Mouse (Mus musculus): ENCODE measurements at regions not wholly inside any gene's neighbourhood (a gene's known extent, or its start where the extent isn't known, plus 50 kb on each side); places are given as distances from the start of the nearest gene placed in this dataset.

- no peaks in the 10 kb centered on the region for H3K4me1 ChIP-seq
- H3K9ac ChIP-seq = no peak overlapping the region
- no peaks in the 10 kb centered on the region for H3K27me3 ChIP-seq
- ATAC-seq (ENCODE audit: insufficient number of reproducible peaks, low FRiP score, low TSS enrichment, low read depth) = no peak
- H3K4me3 ChIP-seq = no peak overlapping the region
- no peaks in the 10 kb centered on the region for H3K9me3 ChIP-seq
- H3K4me2 ChIP-seq = no peak overlapping the region
- H3K36me3 ChIP-seq = no peaks in the 10 kb centered on the region
- no peak overlapping the region for H3K27ac ChIP-seq
- 80% methylated on average over 10 of the region's 10 CpGs for WGBS
Observed at GRCm38 (mm10) chr7:69007237-69007636, 258.2 kb upstream of the Arrdc4 start.

GRCm38 (mm10) chr7:68988061-68988460 is 239.0 kb upstream of the Arrdc4 start:
- Histone ChIP-seq H3K27ac (no peak overlapping the region), H3K4me3 (no peak overlapping the region), H3K9me3 (no peaks in the 10 kb centered on the region), H3K27me3 (no peaks in the 10 kb centered on the region), H3K36me3 (no peaks in the 10 kb centered on the region), H3K4me1 (no peaks in the 10 kb centered on the region), H3K4me2 (no peak overlapping the region), H3K9ac (no peak overlapping the region)
- WGBS = 86% methylated on average over 4 of the region's 4 CpGs
- ATAC-seq (ENCODE audit: insufficient number of reproducible peaks, low FRiP score, low TSS enrichment, low read depth) = no peak

GRCm38 (mm10) chr7:68983937-68984336 is 234.9 kb upstream of the Arrdc4 start:
- Histone ChIP-seq H3K36me3 (no peaks in the 10 kb centered on the region), H3K9ac (no peak overlapping the region), H3K4me1 (no peaks in the 10 kb centered on the region), H3K4me2 (no peak overlapping the region), H3K4me3 (no peak overlapping the region), H3K27ac (no peak overlapping the region), H3K9me3 (no peaks in the 10 kb centered on the region), H3K27me3 (no peaks in the 10 kb centered on the region)
- WGBS = 46% methylated on average over 1 of the region's 1 CpGs
- no peak for ATAC-seq (ENCODE audit: insufficient number of reproducible peaks, low FRiP score, low TSS enrichment, low read depth)

GRCm38 (mm10) chr7:68982914-68983502 is 234.0 kb upstream of the Arrdc4 start:
- Histone ChIP-seq H3K27ac (no peak overlapping the region), H3K4me3 (no peak overlapping the region), H3K4me1 (no peaks in the 10 kb centered on the region), H3K4me2 (no peak overlapping the region), H3K36me3 (no peaks in the 10 kb centered on the region), H3K9ac (no peak overlapping the region), H3K27me3 (no peaks in the 10 kb centered on the region), H3K9me3 (no peaks in the 10 kb centered on the region)
- 60% methylated on average over 10 of the region's 10 CpGs for WGBS
- no peak for ATAC-seq (ENCODE audit: insufficient number of reproducible peaks, low FRiP score, low TSS enrichment, low read depth)

DNA sequence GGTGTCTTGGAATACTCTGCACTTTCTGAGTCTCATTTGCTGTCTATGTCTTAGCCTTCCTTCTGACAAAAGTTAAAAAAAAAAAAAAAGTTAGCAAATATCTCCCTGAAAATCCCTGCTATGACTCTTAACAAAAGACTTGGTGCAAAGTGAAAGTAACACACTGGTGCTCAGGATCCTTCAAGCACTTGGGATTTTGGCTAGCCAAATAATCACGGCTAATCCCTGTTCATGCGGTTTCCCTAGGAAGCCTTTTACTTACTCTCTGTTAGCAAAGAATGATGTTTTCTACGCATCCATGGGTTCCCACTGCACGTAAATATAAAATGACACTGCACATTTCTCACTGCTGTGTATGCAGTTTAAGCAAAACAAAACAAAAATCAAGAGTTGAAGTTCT is 229.5 kb upstream of the Arrdc4 start:
- no peak for ATAC-seq (ENCODE audit: insufficient number of reproducible peaks, low FRiP score, low TSS enrichment, low read depth)
- H3K27me3 ChIP-seq = no peaks in the 10 kb centered on the region
- no peak overlapping the region for H3K27ac ChIP-seq
- no peaks in the 10 kb centered on the region for H3K9me3 ChIP-seq
- H3K4me1 ChIP-seq = no peaks in the 10 kb centered on the region
- WGBS = 56% methylated on average over 4 of the region's 4 CpGs
- no peaks in the 10 kb centered on the region for H3K36me3 ChIP-seq
- H3K4me2 ChIP-seq = no peak overlapping the region
- H3K9ac ChIP-seq = no peak overlapping the region
- H3K4me3 ChIP-seq = no peak overlapping the region

DNA sequence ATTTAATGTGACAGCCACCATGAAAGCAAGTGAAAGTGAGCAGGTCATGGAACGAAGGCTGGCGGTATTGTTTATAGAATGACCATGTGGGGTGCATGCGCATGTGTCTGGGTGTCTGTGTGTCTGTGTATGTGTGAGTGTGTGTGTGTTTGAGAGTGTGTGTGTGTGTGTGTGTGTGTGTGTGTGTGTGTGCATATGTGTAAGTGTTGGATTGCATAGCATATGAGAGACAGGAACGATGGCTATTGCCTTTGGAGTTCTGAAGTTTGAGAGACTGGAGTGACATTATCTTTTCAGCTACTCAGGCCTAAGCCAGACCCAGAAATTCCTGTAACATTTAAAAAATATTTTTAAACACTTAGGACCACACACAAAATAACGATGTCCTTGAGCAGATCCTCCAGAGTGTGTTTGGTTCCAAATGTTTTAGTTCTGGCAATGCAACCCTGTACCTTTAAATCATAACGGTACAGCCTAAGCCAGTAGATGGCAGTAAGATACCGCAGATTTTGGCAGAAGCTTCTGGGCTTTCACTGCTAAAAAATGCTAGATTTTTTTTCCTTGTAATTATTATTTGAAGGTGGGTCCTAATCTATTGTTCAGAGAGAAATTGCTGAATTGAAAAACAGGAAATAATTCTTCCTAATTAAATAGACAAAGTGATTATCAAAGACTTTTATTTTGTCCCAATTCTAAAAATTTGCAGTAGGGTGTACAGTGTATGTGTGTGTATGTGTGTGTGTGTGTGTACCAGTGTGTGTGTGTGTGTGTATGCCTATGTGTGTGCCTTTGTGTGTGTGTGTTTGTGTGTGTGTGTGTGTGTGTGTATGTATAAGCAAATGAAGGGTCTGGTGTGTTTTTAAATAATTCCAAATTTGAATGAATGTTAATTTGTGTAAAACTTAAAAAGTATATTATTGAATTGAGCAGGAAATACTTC is 228.0 kb upstream of the Arrdc4 start:
- no peaks in the 10 kb centered on the region for H3K27me3 ChIP-seq
- no peak overlapping the region for H3K9ac ChIP-seq
- WGBS = 51% methylated on average over 7 of the region's 7 CpGs
- H3K4me1 ChIP-seq = no peaks in the 10 kb centered on the region
- H3K4me3 ChIP-seq = no peak overlapping the region
- H3K36me3 ChIP-seq = no peaks in the 10 kb centered on the region
- no peak for ATAC-seq (ENCODE audit: insufficient number of reproducible peaks, low FRiP score, low TSS enrichment, low read depth)
- H3K4me2 ChIP-seq = no peak overlapping the region
- H3K9me3 ChIP-seq = no peaks in the 10 kb centered on the region
- no peak overlapping the region for H3K27ac ChIP-seq

DNA sequence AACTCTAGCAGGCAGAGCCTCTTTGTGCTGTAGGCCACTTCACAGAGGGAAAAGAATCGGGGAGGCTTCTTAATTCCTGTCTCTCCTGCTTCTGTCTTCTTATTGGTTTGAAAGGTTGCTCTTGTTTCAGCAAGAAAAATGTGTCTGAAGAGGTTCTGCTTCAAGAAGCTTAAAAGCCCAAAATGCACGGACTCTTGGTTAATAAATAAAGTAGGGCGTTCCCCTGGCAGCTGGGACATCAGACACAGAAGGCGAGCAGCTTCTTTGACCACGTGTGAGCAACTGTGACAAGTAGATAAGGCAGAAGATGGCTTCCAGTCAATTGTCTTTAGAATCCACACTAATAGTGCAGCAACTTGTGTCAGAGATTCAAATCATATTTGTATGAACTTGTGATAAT is 226.9 kb upstream of the Arrdc4 start:
- Histone ChIP-seq H3K36me3 (no peaks in the 10 kb centered on the region), H3K4me1 (no peaks in the 10 kb centered on the region), H3K27ac (no peak overlapping the region), H3K4me3 (no peak overlapping the region), H3K27me3 (no peaks in the 10 kb centered on the region), H3K9ac (no peak overlapping the region), H3K4me2 (no peak overlapping the region), H3K9me3 (no peaks in the 10 kb centered on the region)
- 54% methylated on average over 5 of the region's 5 CpGs for whole genome bisulfite sequencing
- no peak for ATAC-seq (ENCODE audit: insufficient number of reproducible peaks, low FRiP score, low TSS enrichment, low read depth)

- no peak overlapping the region for H3K9ac ChIP-seq
- ATAC-seq (ENCODE audit: insufficient number of reproducible peaks, low FRiP score, low TSS enrichment, low read depth) = no peak
- H3K36me3 ChIP-seq = no peaks in the 10 kb centered on the region
- H3K27ac ChIP-seq = no peak overlapping the region
- WGBS = 71% methylated on average over 2 of the region's 2 CpGs
- H3K27me3 ChIP-seq = no peaks in the 10 kb centered on the region
- no peak overlapping the region for H3K4me3 ChIP-seq
- H3K4me2 ChIP-seq = no peak overlapping the region
- H3K9me3 ChIP-seq = no peaks in the 10 kb centered on the region
- H3K4me1 ChIP-seq = no peaks in the 10 kb centered on the region
Observed at GRCm38 (mm10) chr7:68975580-68975894, 226.5 kb upstream of the Arrdc4 start.

DNA sequence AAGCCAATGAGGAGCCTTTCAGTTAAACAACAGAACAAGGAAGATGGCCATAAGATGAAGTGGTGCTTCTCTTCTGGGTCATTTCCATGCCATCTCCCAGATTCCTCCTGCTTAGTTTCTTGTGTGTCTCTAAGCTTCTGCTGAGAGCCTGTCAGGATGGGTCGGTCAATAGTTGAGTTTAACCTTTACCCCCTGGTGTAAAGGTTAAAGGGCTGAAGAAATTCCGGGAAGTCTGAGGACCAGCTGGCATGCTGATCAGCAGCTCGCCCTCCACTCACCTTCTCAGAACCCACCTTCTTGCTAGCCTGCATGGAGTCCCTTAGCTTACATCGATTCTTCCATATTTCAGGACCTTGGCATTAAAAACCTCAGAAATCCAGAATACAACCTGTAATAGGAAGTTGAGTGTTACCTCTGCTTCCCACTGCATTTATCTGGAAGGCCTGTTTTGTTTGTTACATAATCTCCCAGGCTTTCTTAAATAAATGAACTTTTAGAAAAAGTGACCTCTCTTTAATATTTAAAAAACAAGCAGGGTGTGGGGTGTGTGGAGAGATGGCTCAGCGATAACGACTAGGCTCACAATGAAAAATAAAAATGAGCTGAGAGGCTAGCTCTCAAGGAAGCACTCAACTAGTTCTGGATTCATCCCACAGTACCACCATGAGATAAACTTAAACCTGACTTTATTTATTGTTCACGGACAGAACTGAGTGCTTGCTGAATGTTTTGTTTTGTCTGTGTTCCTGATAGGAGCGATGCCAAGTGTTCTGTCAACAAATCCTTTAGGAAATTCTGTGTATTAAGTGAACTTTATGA is 225.9 kb upstream of the Arrdc4 start:
- Histone ChIP-seq H3K36me3 (no peaks in the 10 kb centered on the region), H3K27me3 (no peaks in the 10 kb centered on the region), H3K4me3 (no peak overlapping the region), H3K4me1 (no peaks in the 10 kb centered on the region), H3K4me2 (no peak overlapping the region), H3K27ac (no peak overlapping the region), H3K9me3 (no peaks in the 10 kb centered on the region), H3K9ac (no peak overlapping the region)
- WGBS = 79% methylated on average over 8 of the region's 8 CpGs
- ATAC-seq (ENCODE audit: insufficient number of reproducible peaks, low FRiP score, low TSS enrichment, low read depth) = no peak

- no peak overlapping the region for H3K4me3 ChIP-seq
- no peaks in the 10 kb centered on the region for H3K4me1 ChIP-seq
- no peak overlapping the region for H3K9ac ChIP-seq
- no peak overlapping the region for H3K4me2 ChIP-seq
- 13% methylated on average over 6 of the region's 6 CpGs for WGBS
- H3K27me3 ChIP-seq = no peaks in the 10 kb centered on the region
- no peak for ATAC-seq (ENCODE audit: insufficient number of reproducible peaks, low FRiP score, low TSS enrichment, low read depth)
- no peaks in the 10 kb centered on the region for H3K9me3 ChIP-seq
- no peaks in the 10 kb centered on the region for H3K36me3 ChIP-seq
- no peak overlapping the region for H3K27ac ChIP-seq
Observed at GRCm38 (mm10) chr7:68945886-68946863, 197.1 kb upstream of the Arrdc4 start.

GRCm38 (mm10) chr7:68930627-68931334 is 181.7 kb upstream of the Arrdc4 start:
- Histone ChIP-seq H3K4me3 (no peak overlapping the region), H3K4me1 (no peaks in the 10 kb centered on the region), H3K9me3 (no peaks in the 10 kb centered on the region), H3K27me3 (no peaks in the 10 kb centered on the region), H3K4me2 (no peak overlapping the region), H3K36me3 (no peaks in the 10 kb centered on the region), H3K9ac (no peak overlapping the region), H3K27ac (no peak overlapping the region)
- WGBS = 63% methylated on average over 14 of the region's 14 CpGs
- no peak for ATAC-seq (ENCODE audit: insufficient number of reproducible peaks, low FRiP score, low TSS enrichment, low read depth)

All from limb, embryonic 15.5 days (tissue).